Mouse (Mus musculus) liver (tissue): ENCODE data around the gene Gas7.
A peak's percentile ranks its signal among the peaks of the same experiment; 100 is the strongest.

Source experiments
- DNase-seq: peaks from one replicate; pipeline ENCODE4 v3.0.0-alpha.2; 2020; ENCODE audit warnings: mixed read lengths

The Gas7 gene

GRCm38 (mm10) chr11:67661465-67661864 lies 206.2 kb downstream of the Gas7 start:
- no peak for DNase-seq

DNA sequence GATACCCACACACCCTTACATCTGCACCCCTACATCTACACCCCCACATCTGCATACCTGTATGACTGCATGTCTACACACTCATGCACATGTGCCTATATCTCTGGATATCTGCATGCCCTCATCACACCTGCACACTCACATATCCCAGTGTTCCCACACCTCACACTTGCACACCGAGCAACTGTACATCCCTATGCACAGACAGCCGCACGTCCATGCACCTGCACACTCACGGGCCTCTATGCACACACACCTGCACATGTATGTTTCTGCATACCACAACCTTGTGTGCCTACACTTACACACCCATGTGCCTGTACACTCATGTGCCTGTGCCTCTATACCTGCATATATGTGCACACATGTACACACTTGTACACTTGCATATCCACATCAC lies 208.2 kb downstream of the Gas7 start:
- DNase-seq = no peak

GRCm38 (mm10) chr11:67664261-67664660 lies 209.0 kb downstream of the Gas7 start:
- DNase-seq = no peak

DNA sequence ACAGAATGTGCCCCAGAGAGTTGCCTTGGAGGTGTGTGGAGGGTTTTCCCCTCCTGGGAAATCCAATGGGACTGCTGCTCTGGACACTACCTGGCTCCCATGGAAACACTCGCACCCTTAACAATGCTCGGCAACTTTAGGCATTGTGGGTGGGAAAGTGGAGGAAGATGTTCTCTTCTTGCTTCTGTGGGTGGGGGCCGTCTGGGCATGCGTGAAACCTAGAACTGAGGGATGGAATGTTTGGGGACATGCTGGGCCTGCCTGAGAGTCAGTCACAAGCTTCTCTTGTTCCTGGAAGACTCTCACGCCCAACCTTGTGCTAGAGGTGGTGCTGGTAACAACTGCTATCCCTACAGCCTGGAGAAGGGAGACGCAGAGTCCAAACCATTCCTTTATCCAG lies 209.7 kb downstream of the Gas7 start:
- DNase-seq = no peak

GRCm38 (mm10) chr11:67666129-67666528 lies 210.9 kb downstream of the Gas7 start:
- no peak for DNase-seq

- DNase-seq = no peak
Observed at GRCm38 (mm10) chr11:67667531-67668332, 212.5 kb downstream of the Gas7 start.

GRCm38 (mm10) chr11:67668460-67669007 lies 213.3 kb downstream of the Gas7 start:
- no peak for DNase-seq

- DNase-seq = no peak
Observed at GRCm38 (mm10) chr11:67670031-67670430, 214.8 kb downstream of the Gas7 start.

GRCm38 (mm10) chr11:67672140-67672539 lies 216.9 kb downstream of the Gas7 start:
- DNase-seq = no peak

DNA sequence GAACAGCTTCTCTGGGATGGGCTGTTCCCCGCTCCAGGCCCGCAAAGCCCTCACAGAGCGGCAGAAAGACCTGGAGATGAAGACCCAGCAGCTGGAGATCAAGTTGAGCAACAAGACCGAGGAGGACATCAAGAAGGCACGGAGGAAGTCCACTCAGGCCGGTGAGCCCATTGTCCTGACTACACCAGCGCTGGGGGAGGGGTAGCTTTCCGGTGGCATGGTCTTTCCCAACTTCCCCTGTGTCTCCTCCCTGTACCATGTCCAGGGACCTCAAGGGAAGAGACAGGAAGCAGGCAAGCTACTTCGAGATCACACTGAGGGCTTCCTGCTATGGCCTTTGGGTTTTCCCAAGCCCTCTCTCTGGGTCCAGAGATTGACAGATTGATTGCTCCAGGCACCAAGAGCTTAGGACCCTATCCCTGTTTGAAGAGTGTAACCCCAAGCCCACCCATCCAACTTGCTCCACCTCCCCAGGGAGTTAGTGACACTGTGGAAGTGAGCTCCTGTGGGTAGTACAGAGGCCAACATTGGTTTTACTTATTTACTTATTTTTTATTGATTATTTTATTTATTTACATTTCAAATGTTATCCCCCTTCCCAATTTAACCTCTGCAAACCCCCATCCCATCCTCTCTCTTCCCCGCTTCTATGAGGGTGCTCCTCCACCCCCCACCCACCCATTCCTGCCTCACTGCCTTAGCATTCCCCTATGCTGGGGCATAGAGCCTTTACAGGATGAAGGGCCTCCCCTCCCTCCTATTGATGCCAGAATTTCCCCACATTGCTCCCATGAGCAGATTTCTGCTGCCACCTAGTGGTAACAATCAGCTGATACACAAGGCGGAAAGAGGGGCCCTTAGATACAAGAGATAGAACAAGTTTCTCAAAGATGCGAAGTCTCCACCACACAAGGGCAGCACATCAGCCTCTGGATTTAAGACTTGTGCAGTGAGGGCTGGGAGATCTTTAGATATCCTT lies 220.6 kb downstream of the Gas7 start:
- DNase-seq = peak; percentile 33

GRCm38 (mm10) chr11:67679300-67679699 lies 224.1 kb downstream of the Gas7 start:
- no peak for DNase-seq

DNA sequence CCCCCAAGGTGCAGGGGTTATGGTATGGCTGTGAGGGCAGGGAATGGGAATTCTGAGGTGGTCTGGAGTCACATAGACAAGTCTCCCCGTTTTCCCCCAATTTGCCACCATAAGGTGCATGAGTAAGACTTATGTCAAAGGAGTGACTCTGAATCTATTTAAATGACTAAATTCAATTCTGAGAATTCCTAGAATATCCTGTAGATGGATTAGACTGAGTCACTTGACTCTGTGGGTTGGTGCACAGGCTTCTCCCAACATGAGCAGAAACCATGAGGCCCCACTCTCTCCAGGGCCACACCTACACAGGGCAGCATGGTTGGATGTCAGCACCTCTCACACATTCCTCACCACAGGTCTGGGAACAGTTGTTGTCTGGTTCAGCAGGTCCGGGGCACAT lies 224.7 kb downstream of the Gas7 start:
- DNase-seq = no peak

DNA sequence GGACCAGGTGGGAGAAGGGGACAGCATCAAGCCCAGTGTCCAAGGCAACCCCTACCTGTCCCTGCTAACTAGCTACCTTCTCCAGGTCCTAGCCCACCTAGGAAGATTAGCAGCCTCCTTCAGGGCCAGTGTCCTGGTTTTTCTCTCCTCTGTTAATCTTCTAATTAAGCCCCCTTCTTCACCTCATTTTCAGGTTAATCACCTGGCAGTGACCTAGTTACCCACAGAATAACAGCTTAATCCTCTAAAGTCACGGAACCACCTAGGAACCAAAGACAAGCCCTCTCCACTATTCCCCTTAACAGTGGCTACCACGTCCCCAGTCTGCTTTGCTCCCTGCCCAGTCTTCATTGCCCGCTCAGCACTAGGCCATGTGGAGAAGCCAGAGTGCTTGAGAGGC lies 226.6 kb downstream of the Gas7 start:
- no peak for DNase-seq

GRCm38 (mm10) chr11:67686109-67686508 lies 230.9 kb downstream of the Gas7 start:
- DNase-seq = no peak

DNA sequence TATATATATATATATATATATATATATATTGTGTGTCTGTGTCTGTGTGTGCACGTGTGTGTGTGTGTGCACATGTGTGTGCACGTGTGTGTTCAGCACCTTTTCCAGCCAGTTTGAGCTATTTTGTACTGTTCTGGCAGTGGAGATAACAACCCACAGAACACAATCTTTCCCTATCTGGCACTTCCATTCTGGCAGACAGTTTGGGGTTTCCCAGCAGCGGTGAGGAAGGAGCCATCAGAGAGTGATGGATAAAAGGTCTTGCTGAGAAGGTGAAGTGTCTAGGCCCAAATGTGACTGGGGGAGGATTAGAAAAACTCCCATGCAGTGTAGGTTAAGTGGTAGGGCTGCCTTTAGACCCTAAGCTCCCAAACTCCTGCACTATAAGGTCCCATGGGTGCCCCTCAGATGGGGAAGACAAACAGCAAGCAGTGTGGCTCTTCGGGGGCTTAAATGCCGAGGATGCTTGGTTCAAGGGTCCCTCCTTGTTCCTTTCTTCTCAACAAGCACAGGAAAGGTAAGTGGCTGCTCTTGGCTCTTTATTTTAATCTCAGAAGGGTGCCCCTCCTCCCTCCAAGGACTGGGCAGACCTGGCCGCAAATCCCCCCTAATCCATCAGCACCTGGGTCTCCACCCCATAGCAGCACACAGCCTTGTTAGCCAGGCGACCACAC lies 239.6 kb downstream of the Gas7 start, which contains the start of gene Rcvrn:
TSS of gene Rcvrn (plus strand) at position 624 of the 674 bp plus-strand sequence.
- DNase-seq = no peak

DNA sequence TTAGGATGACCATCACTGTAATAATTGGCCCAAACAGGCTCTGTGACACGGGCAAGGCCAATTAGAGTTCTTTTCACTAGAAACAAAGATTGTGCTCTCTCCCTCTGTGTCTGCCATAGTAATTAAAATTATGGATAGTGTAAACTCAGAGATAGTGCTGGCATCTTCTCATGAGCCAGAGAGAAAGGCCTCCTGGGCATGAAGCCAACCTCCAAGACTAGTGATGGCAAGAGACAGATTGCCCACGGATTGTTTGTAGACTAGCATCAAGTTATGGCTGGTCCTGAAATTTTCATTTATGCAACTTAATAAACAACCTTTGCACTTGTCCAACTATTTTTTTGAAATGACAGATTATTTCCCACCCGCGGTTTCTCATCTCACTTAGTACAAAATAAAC lies 257.7 kb downstream of the Gas7 start:
- no peak for DNase-seq

DNA sequence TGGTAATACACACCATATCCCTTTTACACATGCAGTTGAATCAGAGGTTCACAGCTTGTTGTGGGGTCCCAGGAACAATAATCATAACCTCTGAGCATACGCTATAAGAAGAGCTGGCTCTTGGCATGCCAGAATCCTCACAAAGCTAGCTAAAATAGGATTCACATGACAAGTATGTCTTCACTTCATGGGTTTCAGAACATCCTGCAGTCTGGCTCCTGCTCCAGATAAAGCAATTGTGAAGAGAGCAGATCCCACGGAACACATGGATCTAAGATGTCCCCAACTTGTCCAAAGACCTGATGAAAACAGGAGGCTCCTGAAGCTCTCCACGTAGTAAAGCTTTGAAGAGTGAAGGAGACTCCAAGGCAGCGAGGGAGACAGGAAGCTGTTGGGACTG lies 260.1 kb downstream of the Gas7 start:
- DNase-seq = no peak

GRCm38 (mm10) chr11:67721485-67721884 lies 266.2 kb downstream of the Gas7 start:
- DNase-seq = no peak

DNA sequence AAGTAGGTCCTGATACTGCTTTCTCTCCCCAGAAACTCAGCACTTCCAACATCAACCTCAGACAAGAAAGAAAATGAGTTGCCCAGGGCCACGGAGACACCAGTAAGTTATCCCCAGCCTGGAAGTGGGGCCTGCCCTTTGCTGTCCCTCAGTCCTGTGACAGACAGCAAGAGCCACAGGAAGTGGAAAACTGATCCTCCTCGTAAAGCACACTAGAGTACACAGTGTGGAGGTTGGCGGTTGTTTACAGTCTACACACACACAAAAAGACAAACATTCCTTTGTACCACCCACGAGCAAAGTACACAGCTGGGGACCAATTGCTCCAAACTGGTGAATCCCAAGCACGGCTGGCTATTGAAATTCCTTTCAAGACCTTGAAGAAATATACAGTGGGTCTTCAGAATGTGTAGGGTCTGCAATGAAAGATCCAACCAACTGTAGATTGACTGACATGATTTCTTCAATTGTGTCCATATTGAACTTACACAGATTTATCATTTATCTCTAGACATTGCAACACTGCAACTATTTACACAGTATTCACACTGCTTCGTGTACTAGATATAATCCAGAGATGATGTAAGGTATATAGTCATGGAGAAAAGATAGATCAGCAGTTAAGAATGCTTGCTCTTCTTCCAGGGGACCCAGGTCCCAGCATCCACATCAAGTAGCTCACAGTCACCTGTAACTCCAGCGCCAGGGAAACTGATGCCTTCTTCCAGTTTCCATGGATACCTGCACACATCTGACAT lies 267.3 kb downstream of the Gas7 start:
- no peak for DNase-seq

DNA sequence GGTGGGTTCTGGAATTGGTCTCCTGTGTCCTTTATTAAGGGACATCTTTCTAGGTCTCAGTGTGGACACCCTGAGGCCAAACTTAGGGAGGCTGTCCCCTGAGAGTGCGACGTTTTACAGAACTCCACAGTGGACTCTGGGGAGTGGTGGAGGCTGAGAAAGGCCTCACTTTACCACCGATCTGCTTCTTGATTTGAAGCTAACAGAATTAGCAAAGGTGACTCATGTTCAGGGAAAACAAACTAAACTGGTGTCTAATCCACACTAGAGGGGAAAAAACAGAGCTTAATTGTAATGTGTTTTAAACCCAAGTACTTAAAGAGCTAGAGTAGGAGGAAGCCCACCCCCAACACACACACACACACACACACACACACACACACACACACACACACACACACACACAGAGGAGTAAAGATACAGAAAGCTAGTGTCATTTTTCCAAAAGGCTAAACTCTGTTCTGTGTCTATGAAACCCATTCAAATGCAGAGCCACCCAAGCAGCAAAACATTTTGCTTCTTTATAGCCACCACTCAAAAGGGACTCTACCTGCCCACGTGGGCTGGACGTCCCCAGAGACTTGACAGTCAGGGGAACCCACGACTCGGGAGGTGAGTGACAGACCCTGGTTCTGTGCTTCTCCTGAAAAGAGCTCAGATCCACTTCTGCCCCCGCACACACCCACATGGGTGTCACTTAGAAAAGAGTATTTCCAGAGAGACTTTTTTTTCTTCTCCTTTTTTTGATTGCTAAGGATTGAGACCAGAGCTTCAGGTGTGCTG lies 268.2 kb downstream of the Gas7 start:
- DNase-seq = no peak

GRCm38 (mm10) chr11:67727095-67727494 lies 271.9 kb downstream of the Gas7 start:
- DNase-seq = no peak
